ENCODE assay signal across 11 mouse cellular contexts in genomic region chr15:97498375-97498774, GRCm38 (mm10).
DNase-seq lines count a peak whose midpoint lies in the region; ATAC-seq lines count a peak whose summit lies in the region.
"Had no signal": no experiment of that assay in that cellular context is flagged by ENCODE, and none has a peak within 500 bp of the region (broad histone marks: within the 10 kb centered on the region; RNA-seq: fewer than 3 reads in every experiment).

No protein-coding gene starts in this region.

- peak; percentile 67 for ATAC-seq in inflammation-experienced regulatory T-cells, adult 6 months
- no peak for ATAC-seq in hindbrain, embryonic 16.5 days
- ATAC-seq: forebrain, embryonic 16.5 days had no signal

- H3K27ac ChIP-seq in hindbrain, embryonic 16.5 days (ENCODE audit: low read depth, low read length): no peak overlapping the region

- H3K36me3 ChIP-seq in hindbrain, embryonic 16.5 days (ENCODE audit: control insufficient read depth, insufficient read depth, low read length): no peaks in the 10 kb centered on the region

- intact Hi-C loops in heart, postnatal 36 days (cut with DNase I): loop anchor here (5.0 kb wide), 1 partner anchor 301 kb away; no protein-coding TSS in a partner anchor
- intact Hi-C loops in gastrocnemius, postnatal 36 days (cut with DNase I): no loop called here

- 92% methylated on average over 3 of the region's 3 CpGs for WGBS in hindbrain, embryonic 16.5 days

- peak; percentile 8 to 13 for DNase-seq in heart, postnatal 36 days
- no peak for DNase-seq in heart, adult 9 months (ENCODE audit: low spot score in 2 of 2)
- peak; percentile 85 for DNase-seq in CD4-positive, CD25-positive, alpha-beta regulatory T cell, adult 2 months (ENCODE audit: low read depth, low spot score)
- DNase-seq in spleen, postnatal 14 days (ENCODE audit: low spot score in 2 of 2): peak; percentile 39 to 50
- no peak for DNase-seq in gastrocnemius, postnatal 36 days
- DNase-seq in gastrocnemius, postnatal 25 days: no peak
- DNase-seq: cerebellum, postnatal 25 days; right cerebral cortex, adult 18-20 months had no signal

- no peak overlapping the region for H3K4me2 ChIP-seq in hindbrain, embryonic 16.5 days (ENCODE audit: low read length)

- H3K9me3 ChIP-seq in hindbrain, embryonic 16.5 days (ENCODE audit: control insufficient read depth, low read length): no peaks in the 10 kb centered on the region

- no peaks in the 10 kb centered on the region for H3K27me3 ChIP-seq in hindbrain, embryonic 16.5 days (replicated peaks; ENCODE audit: control insufficient read depth, insufficient read depth, low read length)

- H3K4me3 ChIP-seq in hindbrain, embryonic 16.5 days (ENCODE audit: low read length): no peak overlapping the region

- no peaks in the 10 kb centered on the region for H3K4me1 ChIP-seq in hindbrain, embryonic 16.5 days (ENCODE audit: control insufficient read depth, insufficient read depth, low read depth, low read length)

- H3K9ac ChIP-seq in hindbrain, embryonic 16.5 days (ENCODE audit: low read depth, low read length): no peak overlapping the region

Comparison
In these comparisons a context has a peak if more than half of its experiments do, and no peak if none do; other contexts are left out.
1. DNase-seq: peak in heart, postnatal 36 days (2 of 2), CD4-positive, CD25-positive, alpha-beta regulatory T cell, adult 2 months (single experiment) and spleen, postnatal 14 days (2 of 2); none in heart, adult 9 months (0 of 2), gastrocnemius, postnatal 36 days (0 of 2) and gastrocnemius, postnatal 25 days (single experiment).